8 mouse cellular contexts compared by ENCODE assay signal in genomic region chr7:127103960-127104359, GRCm38 (mm10). TPM values are rescaled to one million over a fixed set of nuclear protein-coding genes. Genes with fewer than 3 reads are reported as not detected.
DNase-seq lines count a peak whose midpoint lies in the region; ATAC-seq and TF ChIP-seq lines count a peak whose summit lies in the region.

No protein-coding gene starts in this region.

- DNase-seq in heart, adult 2 months = no peak
- DNase-seq in forebrain, postnatal 0 days = no peak
- DNase-seq in midbrain, embryonic 14.5 days = peak; percentile 6
- DNase-seq in frontal cortex, postnatal 14 days (ENCODE audit: low spot score in 2 of 2) = no peak
- no peak for DNase-seq in lung, adult 18-20 months
- DNase-seq in gastrocnemius, postnatal 25 days = no peak

- no peak overlapping the region for H3K9ac ChIP-seq in heart, adult 2 months (ENCODE audit: low read depth, low read length)
- no peak overlapping the region for H3K9ac ChIP-seq in heart, embryonic 11.5 days (ENCODE audit: low read depth, low read length)
- H3K9ac ChIP-seq in ES-Bruce4 (ENCODE audit: low read depth, poor library complexity, severe bottlenecking) = no peak overlapping the region
- no peak overlapping the region for H3K9ac ChIP-seq in forebrain, postnatal 0 days
- no peak overlapping the region for H3K9ac ChIP-seq in midbrain, embryonic 14.5 days (replicated peaks; ENCODE audit: low read length)

- 57% methylated on average over 6 of the region's 6 CpGs for WGBS in heart, adult 2 months
- WGBS in heart, embryonic 11.5 days (ENCODE audit: insufficient replicate concordance) = 59% methylated on average over 6 of the region's 6 CpGs
- 63% methylated on average over 6 of the region's 6 CpGs for WGBS in forebrain, postnatal 0 days
- WGBS in midbrain, embryonic 14.5 days = 70% methylated on average over 6 of the region's 6 CpGs

- no peak for TF ChIP-seq POLR2A in heart, adult 2 months (IDR thresholded peaks at IDR 0.05; ENCODE audit: insufficient read depth, low read depth, low read length)
- TF ChIP-seq POLR2A in ES-Bruce4 (IDR thresholded peaks at IDR 0.05; ENCODE audit: insufficient read depth, low read length) = no peak

- H3K36me3 ChIP-seq in heart, adult 2 months (ENCODE audit: control insufficient read depth, insufficient read depth, low read length) = no peaks in the 10 kb centered on the region
- H3K36me3 ChIP-seq in heart, embryonic 11.5 days (ENCODE audit: control insufficient read depth, insufficient read depth, low read length) = no peaks in the 10 kb centered on the region
- no peaks in the 10 kb centered on the region for H3K36me3 ChIP-seq in ES-Bruce4 (ENCODE audit: control insufficient read depth, insufficient read depth, low read length, poor library complexity, severe bottlenecking)
- H3K36me3 ChIP-seq in forebrain, postnatal 0 days (ENCODE audit: insufficient read depth) = no peaks in the 10 kb centered on the region
- H3K36me3 ChIP-seq in midbrain, embryonic 14.5 days (ENCODE audit: control insufficient read depth, insufficient read depth, low read length) = no peaks in the 10 kb centered on the region

- no peaks in the 10 kb centered on the region for H3K9me3 ChIP-seq in heart, embryonic 11.5 days (replicated peaks; ENCODE audit: control insufficient read depth, low read length)
- no peaks in the 10 kb centered on the region for H3K9me3 ChIP-seq in ES-Bruce4 (replicated peaks; ENCODE audit: control insufficient read depth, insufficient read depth, low read length, poor library complexity, severe bottlenecking)
- no peaks in the 10 kb centered on the region for H3K9me3 ChIP-seq in forebrain, postnatal 0 days (ENCODE audit: low read length)
- no peaks in the 10 kb centered on the region for H3K9me3 ChIP-seq in midbrain, embryonic 14.5 days (ENCODE audit: control insufficient read depth, low read length)

- H3K27me3 ChIP-seq in heart, adult 2 months (ENCODE audit: control insufficient read depth, insufficient read depth, low read length) = no peaks in the 10 kb centered on the region
- H3K27me3 ChIP-seq in heart, embryonic 11.5 days (ENCODE audit: control insufficient read depth, insufficient read depth, low read length) = 0 out of 2 replicates have a peak, but pooled peaks cover 2% of the 10 kb centered on the region
- H3K27me3 ChIP-seq in ES-Bruce4 (ENCODE audit: control insufficient read depth, insufficient read depth, low read length, poor library complexity, severe bottlenecking) = no peaks in the 10 kb centered on the region
- H3K27me3 ChIP-seq in forebrain, postnatal 0 days (ENCODE audit: insufficient read depth, low read length) = no peaks in the 10 kb centered on the region
- H3K27me3 ChIP-seq in midbrain, embryonic 14.5 days (ENCODE audit: control insufficient read depth, insufficient read depth, low read length) = no peaks in the 10 kb centered on the region

- TF ChIP-seq CTCF in heart, adult 2 months (IDR thresholded peaks at IDR 0.05) = no peak
- peak; percentile 48 for TF ChIP-seq CTCF in ES-Bruce4 (IDR thresholded peaks at IDR 0.05; ENCODE audit: low read depth, low read length)
- peak; percentile 42 for TF ChIP-seq CTCF in forebrain, postnatal 0 days (IDR thresholded peaks at IDR 0.05; ENCODE audit: low read depth)

- peaks cover 2% of the 10 kb centered on the region for H3K4me1 ChIP-seq in heart, adult 2 months (ENCODE audit: control insufficient read depth, insufficient read depth, low read length)
- no peaks in the 10 kb centered on the region for H3K4me1 ChIP-seq in heart, embryonic 11.5 days (ENCODE audit: control insufficient read depth, insufficient read depth, low read length)
- H3K4me1 ChIP-seq in ES-Bruce4 (ENCODE audit: control insufficient read depth, insufficient read depth, low read length) = peaks cover 5% of the 10 kb centered on the region
- H3K4me1 ChIP-seq in forebrain, postnatal 0 days (ENCODE audit: insufficient read depth) = peaks cover 4% of the 10 kb centered on the region
- H3K4me1 ChIP-seq in midbrain, embryonic 14.5 days (ENCODE audit: control insufficient read depth, insufficient read depth, low read length) = peaks cover 7% of the 10 kb centered on the region; the same call in 1 of the 2 replicates

- H3K27ac ChIP-seq in heart, adult 2 months = peak overlapping the region; percentile 8; the same call in 1 of the 2 replicates
- H3K27ac ChIP-seq in heart, embryonic 11.5 days (ENCODE audit: low read depth, low read length) = no peak overlapping the region
- peak overlapping the region; percentile 52 for H3K27ac ChIP-seq in ES-Bruce4 (ENCODE audit: insufficient read depth, low read length)
- peak overlapping the region; percentile 22; the same call in 1 of the 2 replicates for H3K27ac ChIP-seq in forebrain, postnatal 0 days (ENCODE audit: low read depth, low read length)
- H3K27ac ChIP-seq in midbrain, embryonic 14.5 days (replicated peaks; ENCODE audit: low read depth, low read length) = peak overlapping the region; percentile 5; the same call in 1 of the 2 replicates

- TF ChIP-seq EP300 in heart, adult 2 months (IDR thresholded peaks at IDR 0.05; ENCODE audit: insufficient read depth, low read depth, low read length) = no peak
- TF ChIP-seq EP300 in ES-Bruce4 (IDR thresholded peaks at IDR 0.05; ENCODE audit: insufficient read depth, low read depth, low read length) = no peak

- H3K4me3 ChIP-seq in heart, adult 2 months = no peak overlapping the region
- H3K4me3 ChIP-seq in heart, embryonic 11.5 days (ENCODE audit: low read depth, low read length) = no peak overlapping the region
- H3K4me3 ChIP-seq in ES-Bruce4 (ENCODE audit: low read depth, low read length) = no peak overlapping the region
- no peak overlapping the region for H3K4me3 ChIP-seq in forebrain, postnatal 0 days (ENCODE audit: low read depth, low read length)
- H3K4me3 ChIP-seq in midbrain, embryonic 14.5 days (replicated peaks; ENCODE audit: low read depth, low read length) = no peak overlapping the region

- H3K4me2 ChIP-seq in heart, embryonic 11.5 days = no peak overlapping the region
- H3K4me2 ChIP-seq in forebrain, postnatal 0 days (ENCODE audit: low read depth) = 0 out of 2 replicates have a peak overlapping the region, but pooled peaks have one; percentile 44
- no peak overlapping the region for H3K4me2 ChIP-seq in midbrain, embryonic 14.5 days (ENCODE audit: low read length)

- no peaks in the 10 kb centered on the region for H3K79me2 ChIP-seq in heart, adult 2 months (replicated peaks; ENCODE audit: control insufficient read depth, insufficient read depth, low read length)

- no peak for ATAC-seq in heart, embryonic 11.5 days (replicated peaks; ENCODE audit: insufficient number of reproducible peaks, low FRiP score, low TSS enrichment)
- ATAC-seq in forebrain, postnatal 0 days = 0 out of 2 replicates have a peak, but pooled peaks have one; percentile 14
- no peak for ATAC-seq in midbrain, embryonic 14.5 days (ENCODE audit: low FRiP score, low TSS enrichment)

- intact Hi-C loops in heart, adult 2 months (cut with DNase I) = loop anchor here (1.0 to 5.0 kb wide), 6 partner anchors 47 to 349 kb away; partner anchors contain the start of genes Pagr1a and Pagr1b

RNA-seq across cellular contexts. Expression of gene AI467606, which starts 12.8 kb away (rescaled TPM):
- total RNA-seq in heart, adult 2 months (2021) = 1 to 10 TPM; 1.5 to 2.1 TPM
- 2.7 and 4.7 TPM in 2 replicates for polyA plus RNA-seq in heart, adult 2 months (2012; rRNA removed)
- polyA plus RNA-seq in heart, embryonic 11.5 days (2014; fragmentation: Nextera tagmentation; extraction: Ambion mirVana) = 0.92 and 0.96 TPM in 2 replicates
- 1.6 TPM in 2 replicates for polyA plus RNA-seq in ES-Bruce4 (2011; ENCODE audit: insufficient read depth, insufficient read length, low read depth, missing spikeins)
- 1.4 and 1.5 TPM in 2 replicates for total RNA-seq in forebrain, postnatal 0 days (2014; rRNA removed)
- 1.1 and 1.3 TPM in 2 replicates for polyA plus RNA-seq in forebrain, postnatal 0 days (2015; fragmentation: Nextera tagmentation; extraction: Ambion mirVana)
- 0.84 and 2.2 TPM in 2 replicates for polyA plus RNA-seq in midbrain, embryonic 14.5 days (2014; fragmentation: Nextera tagmentation; extraction: Ambion mirVana)
- under 1 TPM; 0.59 to 0.91 TPM for total RNA-seq in gastrocnemius, postnatal 25 days (2021)

RNA-seq across cellular contexts. Expression of gene Zg16, which starts 16.8 kb away (rescaled TPM):
- not detected for total RNA-seq in heart, adult 2 months (2021)
- polyA plus RNA-seq in heart, adult 2 months (2012; rRNA removed) = not detected in 2 replicates
- polyA plus RNA-seq in heart, embryonic 11.5 days (2014; fragmentation: Nextera tagmentation; extraction: Ambion mirVana) = not detected in 2 replicates
- polyA plus RNA-seq in ES-Bruce4 (2011; ENCODE audit: insufficient read depth, insufficient read length, low read depth, missing spikeins) = not detected in 2 replicates
- total RNA-seq in forebrain, postnatal 0 days (2014; rRNA removed) = not detected in 2 replicates
- polyA plus RNA-seq in forebrain, postnatal 0 days (2015; fragmentation: Nextera tagmentation; extraction: Ambion mirVana) = not detected in 2 replicates
- not detected in 2 replicates for polyA plus RNA-seq in midbrain, embryonic 14.5 days (2014; fragmentation: Nextera tagmentation; extraction: Ambion mirVana)
- total RNA-seq in gastrocnemius, postnatal 25 days (2021) = not detected

RNA-seq across cellular contexts. Expression of gene Qprt, which starts 18.1 kb away (rescaled TPM):
- not detected for total RNA-seq in heart, adult 2 months (2021)
- polyA plus RNA-seq in heart, adult 2 months (2012; rRNA removed) = 0.25 and 0.32 TPM in 2 replicates
- 6.2 and 6.6 TPM in 2 replicates for polyA plus RNA-seq in heart, embryonic 11.5 days (2014; fragmentation: Nextera tagmentation; extraction: Ambion mirVana)
- 8.6 and 9.3 TPM in 2 replicates for polyA plus RNA-seq in ES-Bruce4 (2011; ENCODE audit: insufficient read depth, insufficient read length, low read depth, missing spikeins)
- 0.54 and 0.90 TPM in 2 replicates for total RNA-seq in forebrain, postnatal 0 days (2014; rRNA removed)
- 0.84 and 1.2 TPM in 2 replicates for polyA plus RNA-seq in forebrain, postnatal 0 days (2015; fragmentation: Nextera tagmentation; extraction: Ambion mirVana)
- 0.11 and 0.67 TPM in 2 replicates for polyA plus RNA-seq in midbrain, embryonic 14.5 days (2014; fragmentation: Nextera tagmentation; extraction: Ambion mirVana)
- under 1 TPM; 0.43 to 0.51 TPM for total RNA-seq in gastrocnemius, postnatal 25 days (2021)

RNA-seq across cellular contexts. Expression of gene Spn, which starts 33.7 kb away (rescaled TPM):
- total RNA-seq in heart, adult 2 months (2021) = under 1 TPM; 0.78 to 0.80 TPM
- polyA plus RNA-seq in heart, adult 2 months (2012; rRNA removed) = 1.1 and 2.9 TPM in 2 replicates
- 0.32 and 0.39 TPM in 2 replicates for polyA plus RNA-seq in heart, embryonic 11.5 days (2014; fragmentation: Nextera tagmentation; extraction: Ambion mirVana)
- 1.5 and 2.2 TPM in 2 replicates for polyA plus RNA-seq in ES-Bruce4 (2011; ENCODE audit: insufficient read depth, insufficient read length, low read depth, missing spikeins)
- 0.14 and 0.15 TPM in 2 replicates for total RNA-seq in forebrain, postnatal 0 days (2014; rRNA removed)
- polyA plus RNA-seq in forebrain, postnatal 0 days (2015; fragmentation: Nextera tagmentation; extraction: Ambion mirVana) = 0.10 TPM in 1 of 2 replicates, not detected in the other
- polyA plus RNA-seq in midbrain, embryonic 14.5 days (2014; fragmentation: Nextera tagmentation; extraction: Ambion mirVana) = not detected in 2 replicates
- total RNA-seq in gastrocnemius, postnatal 25 days (2021) = under 1 TPM; 0.13 to 0.16 TPM
